Mouse (Mus musculus) heart, embryonic 11.5 days (tissue): ENCODE measurements around the gene Scgb1b27. TPM values are rescaled to one million over a fixed set of nuclear protein-coding genes. Genes with fewer than 3 reads are reported as not detected.
"Not testable (repeated sequence)": the region's sequence is repeated elsewhere in the genome, so short reads cannot be mapped to it uniquely, and the experiment has no call there.

Experiments
- ATAC-seq: fragments of 200-750 bp; cut with Nextera tagmentation; replicated peaks from 2 replicates; pipeline ENCODE4 v1.8.0; 2017; ENCODE audit warnings: moderate library complexity; ENCODE audit not compliant: insufficient number of reproducible peaks, low FRiP score, low TSS enrichment
- H3K27ac ChIP-seq: fragments of 300-500 bp; sonication (generic); 2 replicates; pipeline ENCODE4 v1.5.1; 2014; ENCODE audit warnings: mild to moderate bottlenecking, low read depth, low read length
- H3K27me3 ChIP-seq: fragments of 300-500 bp; sonication (generic); 2 replicates; pipeline ENCODE4 v1.6.1; 2014; ENCODE audit warnings: mild to moderate bottlenecking, low read length, mixed read lengths; ENCODE audit not compliant: control insufficient read depth, insufficient read depth
- H3K36me3 ChIP-seq: fragments of 300-500 bp; sonication (generic); 2 replicates; pipeline ENCODE4 v1.6.1; 2014; ENCODE audit warnings: mild to moderate bottlenecking, low read length, moderate library complexity, mixed read lengths; ENCODE audit not compliant: control insufficient read depth, insufficient read depth
- H3K4me1 ChIP-seq: fragments of 300-500 bp; sonication (generic); 2 replicates; pipeline ENCODE4 v1.6.1; 2014; ENCODE audit warnings: low read length; ENCODE audit not compliant: control insufficient read depth, insufficient read depth
- H3K4me2 ChIP-seq: fragments of 300-500 bp; sonication (generic); 2 replicates; pipeline ENCODE4 v1.6.1; 2014; ENCODE audit warnings: mild to moderate bottlenecking, moderate library complexity
- H3K4me3 ChIP-seq: fragments of 300-500 bp; sonication (generic); 2 replicates; pipeline ENCODE4 v1.5.1; 2014; ENCODE audit warnings: low read depth, low read length
- H3K9ac ChIP-seq: fragments of 300-500 bp; sonication (generic); 2 replicates; pipeline ENCODE4 v1.6.1; 2014; ENCODE audit warnings: mild to moderate bottlenecking, low read depth, low read length, moderate library complexity
- H3K9me3 ChIP-seq: fragments of 300-500 bp; sonication (generic); replicated peaks from 2 replicates; pipeline ENCODE4 v1.6.1; 2016; ENCODE audit warnings: low read length; ENCODE audit not compliant: control insufficient read depth
- WGBS: fragments of 180-500 bp; shearing (Covaris S2); extraction: QIAGEN DNeasy Blood & Tissue Kit; methylation state at CpG from one replicate; pipeline ENCODE4 v1.1.7; 2014; ENCODE audit not compliant: insufficient replicate concordance; 5-methylcytosine and 5-hydroxymethylcytosine counted together
- polyA plus RNA-seq: library from polyadenylated mRNA; unstranded; fragments of >200 nt; fragmentation: Nextera tagmentation; extraction: Ambion mirVana; gene quantifications from 2 replicates; pipeline ENCODE4 v1.2.1, GENCODE M21; 2014

Scgb1b27 gene
- polyA plus RNA-seq, result not detected in 2 replicates

DNA sequence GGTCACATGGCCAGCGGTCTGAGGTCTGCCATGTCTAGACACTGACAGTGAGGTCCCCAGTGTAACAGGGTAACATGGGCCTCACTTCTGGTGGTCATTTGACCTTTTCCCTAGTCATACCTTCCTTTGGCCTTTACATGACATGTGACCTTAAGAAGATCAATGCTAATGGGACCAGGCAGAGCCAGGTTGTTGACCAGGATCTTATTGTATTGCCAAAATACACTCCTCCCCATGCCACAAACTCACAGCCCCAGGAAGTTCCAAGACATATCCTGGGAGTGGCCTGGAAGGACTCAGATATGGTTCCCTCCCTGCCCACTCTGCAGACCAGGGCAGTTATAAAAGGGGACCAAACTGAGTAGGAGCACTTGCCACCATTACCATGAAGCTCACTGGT, at the start of gene Scgb1b27:
Gene Scgb1b27 (plus strand): TSS at position 301 of the 400 bp plus-strand sequence.
- not testable (repeated sequence) for H3K27me3 ChIP-seq, ATAC-seq, H3K4me1 ChIP-seq, H3K9ac ChIP-seq, H3K27ac ChIP-seq, H3K4me3 ChIP-seq, H3K36me3 ChIP-seq, H3K4me2 ChIP-seq
- peaks cover 19% of the 10 kb centered on the region for H3K9me3 ChIP-seq
- 90% methylated on average over 1 of the region's 1 CpGs for WGBS

DNA sequence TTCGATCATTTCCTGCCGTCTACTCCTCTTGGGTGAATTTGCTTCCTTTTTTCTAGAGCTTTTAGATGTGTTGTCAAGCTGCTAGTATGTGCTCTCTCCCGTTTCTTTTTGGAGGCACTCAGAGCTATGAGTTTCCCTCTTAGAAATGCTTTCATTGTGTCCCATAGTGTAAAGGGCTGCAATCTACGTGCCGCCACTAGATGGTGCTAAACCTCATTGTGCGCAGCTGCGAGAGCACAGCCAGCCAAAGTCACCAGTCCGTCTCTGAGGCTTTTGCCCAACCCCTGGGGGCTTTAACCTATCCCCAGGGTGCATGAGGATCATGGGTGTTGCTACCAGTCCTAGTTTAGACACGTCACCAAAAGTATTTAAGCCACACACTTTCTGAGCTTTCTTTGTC, 39.0 kb upstream of the Scgb1b27 start:
- H3K9me3 ChIP-seq, ATAC-seq, H3K36me3 ChIP-seq, H3K4me1 ChIP-seq, H3K4me3 ChIP-seq, H3K4me2 ChIP-seq, H3K9ac ChIP-seq, H3K27me3 ChIP-seq, H3K27ac ChIP-seq: not testable (repeated sequence)
- WGBS, result 20% methylated on average over 8 of the region's 9 CpGs

DNA sequence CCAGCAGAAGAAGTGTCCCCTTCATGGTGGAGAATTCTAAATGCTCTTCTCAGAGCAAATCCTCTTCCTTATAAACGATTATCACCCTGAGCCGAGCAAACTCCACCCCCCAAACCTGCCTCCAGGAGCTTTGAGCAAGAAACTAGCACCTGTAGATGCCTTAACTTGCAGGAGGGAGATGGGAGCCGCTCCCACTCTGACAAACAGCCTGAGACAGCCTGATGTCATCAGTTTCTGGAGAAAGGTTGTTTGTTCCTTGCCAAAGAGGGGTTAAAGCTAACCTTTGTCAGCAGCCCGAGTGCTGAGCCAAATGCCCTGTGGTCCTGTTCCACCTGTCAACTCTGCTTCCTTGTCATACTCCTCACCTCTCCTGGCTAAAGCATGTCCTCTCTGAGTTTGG, 7.4 kb upstream of the Scgb1b27 start, which contains the start of gene Scgb2b27:
Gene Scgb2b27 (minus strand): TSS at position 101 of the 400 bp plus-strand sequence.
- Histone ChIP-seq H3K4me1 (no peaks in the 10 kb centered on the region), H3K36me3 (no peaks in the 10 kb centered on the region), H3K27ac (no peak within 1 kb of the TSS), H3K27me3 (no peaks in the 10 kb centered on the region), H3K4me3 (no peak within 1 kb of the TSS), H3K9me3 (peaks cover 22% of the 10 kb centered on the region; the same call in 1 of the 2 replicates), H3K9ac (no peak within 1 kb of the TSS), H3K4me2 (no peak within 1 kb of the TSS)
- 53% methylated on average over 4 of the region's 4 CpGs for WGBS
- no peak for ATAC-seq

DNA sequence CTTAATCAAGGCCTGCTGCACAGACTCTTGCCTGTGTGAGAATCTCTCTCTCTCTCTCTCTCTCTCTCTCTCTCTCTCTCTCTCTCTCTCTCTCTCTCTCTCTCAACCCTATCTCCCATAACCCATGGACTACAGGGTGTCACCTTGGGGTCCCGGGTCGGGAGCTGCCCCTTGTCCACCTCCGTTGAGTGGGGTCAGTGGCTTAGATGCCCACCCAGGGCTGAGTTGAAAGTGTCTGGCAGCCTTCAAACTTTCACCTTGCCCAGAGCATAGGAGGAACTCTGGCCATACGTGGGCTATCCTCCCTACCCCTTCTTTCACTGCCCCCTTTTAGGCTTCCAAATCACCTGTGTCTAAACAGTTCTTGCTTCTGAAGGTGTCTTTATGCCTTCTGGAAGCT, 4.4 kb downstream of the Scgb1b27 start:
- Histone ChIP-seq H3K27ac (no peak overlapping the region), H3K4me1 (no peaks in the 10 kb centered on the region), H3K9ac (no peak overlapping the region), H3K36me3 (no peaks in the 10 kb centered on the region), H3K9me3 (peaks cover 21% of the 10 kb centered on the region), H3K27me3 (no peaks in the 10 kb centered on the region), H3K4me3 (no peak overlapping the region), H3K4me2 (no peak overlapping the region)
- WGBS, result 76% methylated on average over 4 of the region's 4 CpGs
- ATAC-seq, result no peak

- not testable (repeated sequence) for H3K36me3 ChIP-seq, H3K27ac ChIP-seq, H3K4me2 ChIP-seq, H3K9ac ChIP-seq, H3K4me1 ChIP-seq, ATAC-seq, H3K4me3 ChIP-seq, H3K27me3 ChIP-seq
- H3K9me3 ChIP-seq, result peaks cover 23% of the 10 kb centered on the region
- WGBS, result 78% methylated on average over 9 of the region's 9 CpGs
Observed at GRCm38 (mm10) chr7:34027202-34027601, 5.9 kb downstream of the Scgb1b27 start.

- Histone ChIP-seq H3K9me3 (peaks cover 27% of the 10 kb centered on the region), H3K36me3 (no peaks in the 10 kb centered on the region), H3K9ac (no peak overlapping the region), H3K27ac (no peak overlapping the region), H3K4me3 (no peak overlapping the region), H3K4me1 (no peaks in the 10 kb centered on the region), H3K27me3 (no peaks in the 10 kb centered on the region), H3K4me2 (no peak overlapping the region)
- 86% methylated on average over 11 of the region's 11 CpGs for WGBS
- no peak for ATAC-seq
Observed at GRCm38 (mm10) chr7:34030026-34030425, 8.7 kb downstream of the Scgb1b27 start.

DNA sequence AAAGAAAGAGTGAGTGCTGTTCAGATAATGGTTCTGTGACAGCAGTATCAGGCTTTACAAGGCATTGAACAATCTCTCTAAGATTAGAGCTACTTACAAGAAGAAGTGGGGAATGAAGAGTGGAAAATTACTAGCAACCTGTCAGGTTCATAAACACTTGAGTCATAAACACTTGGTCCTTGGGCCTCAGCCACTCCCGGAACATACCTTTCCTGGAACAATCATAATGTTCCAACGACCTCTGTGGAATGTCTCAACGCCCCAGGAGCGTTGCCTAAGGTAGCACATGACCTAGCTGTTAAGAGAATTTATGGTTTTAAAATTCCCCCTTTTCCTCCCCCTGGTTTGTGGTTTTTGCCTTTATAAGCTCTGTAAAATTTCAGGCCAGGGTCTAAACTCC, 13.3 kb downstream of the Scgb1b27 start:
- not testable (repeated sequence) for H3K36me3 ChIP-seq, H3K27me3 ChIP-seq, H3K4me2 ChIP-seq, H3K4me3 ChIP-seq, H3K27ac ChIP-seq, ATAC-seq, H3K9ac ChIP-seq, H3K4me1 ChIP-seq
- peaks cover 22% of the 10 kb centered on the region; the same call in 1 of the 2 replicates for H3K9me3 ChIP-seq
- 83% methylated on average over 2 of the region's 4 CpGs for WGBS

DNA sequence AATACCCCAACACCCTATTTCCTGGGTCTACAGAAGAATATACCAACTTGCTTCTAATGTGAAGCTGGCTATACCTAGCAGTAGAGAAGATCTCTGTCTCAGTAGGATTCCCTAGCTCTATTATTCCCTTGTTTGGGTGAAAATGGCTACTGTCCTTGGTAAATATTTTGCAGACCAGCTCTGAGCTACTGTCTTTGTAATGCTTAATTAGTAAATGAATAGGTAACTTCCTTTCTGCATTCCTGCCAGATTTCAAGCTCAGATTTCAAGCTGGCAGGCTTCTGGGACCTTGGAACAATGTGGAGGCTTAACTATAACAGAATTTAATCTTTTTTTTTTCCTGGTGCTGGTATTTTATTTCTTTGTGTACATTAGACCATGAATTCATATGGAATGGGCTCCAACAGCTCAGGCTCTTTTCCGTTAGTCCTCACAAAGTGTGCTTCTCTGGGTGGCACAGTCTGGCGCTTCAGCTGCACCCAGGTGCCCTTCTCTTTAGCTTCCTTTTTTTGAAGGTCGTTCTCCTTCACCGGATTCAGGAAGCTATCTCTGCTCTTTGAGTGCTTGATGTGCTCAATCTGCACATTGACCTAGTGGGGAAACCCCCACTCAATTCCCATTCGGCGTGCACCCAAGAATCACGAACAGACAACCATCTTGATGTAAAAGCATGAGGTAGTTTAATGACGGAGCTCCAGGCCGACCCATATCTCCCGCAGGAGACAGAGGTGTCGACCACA, 15.0 kb downstream of the Scgb1b27 start:
- 78% methylated on average over 11 of the region's 11 CpGs for WGBS
- H3K27ac ChIP-seq, H3K4me2 ChIP-seq, H3K27me3 ChIP-seq, H3K9ac ChIP-seq, H3K4me1 ChIP-seq, ATAC-seq, H3K4me3 ChIP-seq, H3K36me3 ChIP-seq: not testable (repeated sequence)
- H3K9me3 ChIP-seq, result peaks cover 24% of the 10 kb centered on the region; the same call in 1 of the 2 replicates

DNA sequence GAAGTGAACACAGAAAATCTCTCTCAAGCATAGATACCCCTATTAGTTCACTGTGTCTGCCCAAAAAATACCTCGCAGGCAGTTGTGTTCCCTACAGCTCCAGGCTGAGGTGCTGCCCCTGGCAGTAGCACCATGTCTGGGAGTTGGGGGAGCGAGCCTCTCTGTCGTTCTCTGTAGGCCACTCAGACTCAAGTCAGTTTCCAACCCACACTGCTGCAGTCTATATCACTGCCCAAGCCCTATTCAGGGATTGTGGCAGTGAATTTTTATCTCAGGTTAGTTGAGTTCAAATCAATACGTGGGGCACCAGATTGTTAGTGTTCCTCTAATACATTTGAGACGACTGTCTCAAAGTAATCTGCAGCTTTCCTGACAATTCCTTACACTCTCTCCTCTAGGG, 46.8 kb downstream of the Scgb1b27 start:
- H3K27me3 ChIP-seq, H3K9me3 ChIP-seq, H3K4me1 ChIP-seq, H3K4me2 ChIP-seq, H3K36me3 ChIP-seq, ATAC-seq, H3K4me3 ChIP-seq, H3K27ac ChIP-seq, H3K9ac ChIP-seq: not testable (repeated sequence)
- WGBS, result 69% methylated on average over 5 of the region's 5 CpGs
